Mouse (Mus musculus) frontal cortex, postnatal 25 days (tissue): ENCODE results near the gene Adamts5.

Experiments
- DNase-seq, 2 experiments: peaks; one replicate each; pipeline ENCODE4 v3.0.0; 2022; ENCODE audit warnings: low spot score in 2 of 2

Gene Adamts5

GRCm38 (mm10) chr16:85901581-85901910, at the start of gene Adamts5:
Adamts5 (minus strand) TSS chr16:85901828.
- DNase-seq: no peak

DNA sequence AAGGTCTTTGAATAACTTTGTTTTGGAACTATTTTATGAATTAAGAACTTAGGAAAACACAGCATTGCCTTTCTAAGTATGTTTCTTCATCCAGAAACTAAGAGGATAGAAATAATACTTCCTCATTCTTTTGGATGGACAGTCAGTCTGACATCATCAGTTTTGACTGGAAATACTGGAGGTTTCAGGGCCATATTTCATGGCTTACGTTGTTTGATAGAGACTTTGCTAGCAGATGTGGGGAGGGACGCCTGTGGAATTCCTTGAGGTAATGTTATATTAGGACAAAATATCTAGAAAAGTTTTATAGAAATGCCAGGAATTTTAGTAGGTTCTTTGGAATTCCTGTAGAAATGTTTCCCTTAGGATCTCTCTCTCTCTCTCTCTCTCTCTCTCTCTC, 48.7 kb upstream of the Adamts5 start:
- DNase-seq: no peak

DNA sequence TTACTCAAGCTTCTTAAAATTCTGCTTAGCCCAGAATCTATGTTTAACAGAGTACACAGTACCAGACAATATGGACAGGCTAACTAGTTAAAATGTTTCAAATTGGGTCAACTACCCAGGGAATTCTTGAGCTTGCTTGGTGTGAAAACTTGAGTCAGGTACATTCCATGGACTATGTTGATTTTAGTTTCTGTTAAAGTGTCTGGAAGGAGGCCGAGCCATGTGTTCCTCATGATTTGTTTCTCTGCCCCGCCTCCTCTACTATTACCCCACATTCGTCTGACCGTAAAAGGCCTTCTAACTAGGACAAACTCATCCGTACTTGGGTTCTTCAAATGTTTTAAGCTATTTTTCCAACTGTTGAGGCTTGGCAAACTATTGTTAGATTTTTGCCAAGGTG, 24.4 kb upstream of the Adamts5 start:
- no peak for DNase-seq

DNA sequence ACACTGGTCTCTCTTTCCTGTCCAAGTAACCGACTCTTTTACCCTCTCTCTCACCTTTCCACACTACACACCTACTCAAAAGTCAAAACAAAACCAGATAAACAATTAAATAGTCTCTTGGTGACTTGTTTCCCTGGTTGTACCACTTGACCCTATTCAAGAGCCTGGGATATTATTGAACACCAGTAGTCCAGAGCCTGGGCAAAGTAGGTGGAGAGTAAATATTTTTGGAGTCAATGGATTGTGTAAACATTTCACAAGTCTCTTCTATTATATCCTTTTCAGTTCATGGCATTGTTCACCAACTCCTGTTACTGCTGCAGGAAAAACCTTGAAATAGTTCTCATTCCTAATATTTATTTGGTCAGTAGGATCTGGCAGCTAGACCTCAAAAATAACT, 20.8 kb upstream of the Adamts5 start:
- no peak for DNase-seq

DNA sequence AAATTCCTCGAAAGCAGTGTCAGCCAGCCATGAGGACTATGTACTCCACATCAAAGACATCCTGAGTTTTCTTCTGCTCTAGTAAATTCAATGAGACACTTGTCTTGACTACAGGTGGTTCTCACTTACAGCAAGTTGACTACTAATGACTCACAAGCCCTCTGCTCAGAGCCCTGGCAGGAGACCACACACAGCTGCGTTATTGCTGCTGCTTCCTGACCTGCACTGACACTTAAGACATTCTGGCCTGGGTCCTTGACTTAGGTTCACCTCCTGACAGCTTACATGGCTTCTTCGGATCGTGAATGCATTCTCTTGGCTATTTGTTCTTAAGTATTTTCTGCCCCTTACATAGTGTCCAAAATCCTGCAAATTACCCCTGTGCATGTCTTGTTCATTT, 18.5 kb upstream of the Adamts5 start:
- DNase-seq: no peak

DNA sequence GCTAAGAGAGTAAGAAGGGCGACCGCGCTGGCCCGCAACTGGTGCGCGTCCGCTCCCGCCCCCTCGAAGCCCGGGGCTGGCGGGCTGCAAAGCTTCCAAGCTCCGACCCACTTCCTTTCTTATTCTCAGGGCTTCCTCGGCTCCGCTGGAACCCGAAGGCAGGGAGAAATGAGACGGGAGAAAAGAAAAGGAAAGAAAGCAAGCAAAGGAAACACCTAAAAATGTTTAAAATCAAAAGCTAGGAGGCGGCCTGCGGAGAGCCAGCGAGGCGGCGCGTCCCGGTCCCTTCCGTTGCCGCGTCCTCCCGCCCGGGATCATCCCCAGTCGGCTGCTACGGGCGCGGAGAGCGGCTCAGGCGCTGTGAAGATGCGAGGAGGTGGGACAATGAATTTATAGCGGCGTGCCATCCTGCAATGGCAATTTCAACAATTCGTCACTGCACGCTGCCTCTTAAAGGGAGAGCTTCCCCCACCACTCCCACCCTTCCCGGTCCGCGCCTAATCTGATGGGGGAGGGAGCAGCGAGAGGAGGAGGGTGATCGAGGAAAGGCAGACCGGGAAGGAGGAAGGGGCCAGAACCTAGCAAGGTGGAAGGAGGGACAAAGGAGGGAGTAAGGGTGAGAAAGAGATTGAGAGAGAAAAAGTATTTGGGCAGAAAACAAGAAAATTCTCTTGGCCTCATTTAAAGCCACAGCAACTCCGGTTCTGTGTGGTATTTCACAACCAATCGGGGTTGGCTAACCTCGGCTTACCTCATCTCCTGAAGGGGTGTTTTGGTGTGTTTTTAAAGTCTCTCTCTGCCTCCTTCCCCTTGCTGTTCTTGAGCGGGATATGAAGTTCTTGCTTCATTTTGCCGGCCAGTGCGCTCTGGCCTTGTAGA, 687 bp downstream of the Adamts5 start:
- DNase-seq: peak in 1 of 2 experiments; percentile 13

- DNase-seq: no peak
Measured at GRCm38 (mm10) chr16:85899790-85900587, 1.6 kb downstream of the Adamts5 start.

GRCm38 (mm10) chr16:85899301-85899721, 2.3 kb downstream of the Adamts5 start:
- no peak for DNase-seq

GRCm38 (mm10) chr16:85898816-85899215, 2.8 kb downstream of the Adamts5 start:
- DNase-seq: no peak

GRCm38 (mm10) chr16:85898391-85898790, 3.2 kb downstream of the Adamts5 start:
- DNase-seq: no peak

DNA sequence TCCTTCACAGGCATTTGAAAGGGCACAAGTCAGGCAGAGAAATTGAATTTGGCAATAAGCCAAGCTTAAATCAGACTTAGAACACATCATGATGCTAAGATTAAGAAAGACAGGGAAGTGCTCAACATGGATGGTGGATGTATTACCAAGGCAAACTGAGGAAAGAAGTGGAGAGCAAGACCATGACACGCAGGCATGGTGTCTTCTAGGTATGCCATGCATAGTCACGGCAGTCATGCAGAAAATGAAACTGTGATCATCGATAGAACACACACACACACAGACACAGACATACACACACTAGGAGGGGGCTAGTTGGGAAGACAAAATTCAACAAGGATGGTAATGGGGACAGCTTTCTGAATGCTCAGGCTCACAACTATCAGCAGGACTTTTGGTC, 3.8 kb downstream of the Adamts5 start:
- DNase-seq: no peak

DNA sequence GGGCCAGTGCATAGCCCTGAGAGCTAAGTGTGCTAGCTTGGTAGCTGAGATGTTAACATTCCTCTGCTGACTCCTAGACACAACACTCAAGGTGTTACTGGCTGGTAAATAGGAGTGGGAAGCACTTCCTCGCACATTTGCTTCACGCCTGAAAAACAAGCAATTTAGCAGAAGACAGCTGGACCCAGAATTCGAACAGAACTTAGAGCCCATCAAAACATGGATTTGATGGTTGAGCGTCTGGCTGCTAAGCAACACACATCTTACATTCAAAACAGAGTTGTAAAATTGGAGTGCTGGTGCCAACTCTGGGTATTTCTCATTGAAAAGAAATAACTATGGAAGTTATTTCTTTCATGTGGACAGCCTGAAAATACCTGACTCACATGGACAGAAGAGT, 5.7 kb downstream of the Adamts5 start:
- no peak for DNase-seq

DNA sequence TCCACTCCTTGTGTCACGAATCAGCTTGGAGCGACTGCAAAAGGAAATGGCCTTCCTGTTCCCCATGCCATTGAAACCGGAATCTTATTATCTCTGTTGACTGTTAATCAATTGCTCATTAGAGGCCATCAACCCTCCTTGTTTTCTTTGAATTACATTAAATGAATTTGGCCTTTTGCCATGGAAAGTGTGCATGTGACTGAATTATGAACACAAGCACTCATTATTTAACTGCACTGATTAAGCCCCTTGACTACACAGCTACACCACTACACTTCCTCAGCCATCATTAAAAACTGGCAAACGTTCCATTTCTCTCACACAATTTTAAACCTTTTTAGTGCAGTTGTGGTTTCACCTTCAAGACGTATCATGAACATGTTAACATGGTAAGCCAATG, 11.8 kb downstream of the Adamts5 start:
- no peak for DNase-seq

- peak; percentile 14 to 26 for DNase-seq
Measured at GRCm38 (mm10) chr16:85887289-85888051, 14.2 kb downstream of the Adamts5 start.

- DNase-seq: no peak
Measured at GRCm38 (mm10) chr16:85879075-85879474, 22.6 kb downstream of the Adamts5 start.

DNA sequence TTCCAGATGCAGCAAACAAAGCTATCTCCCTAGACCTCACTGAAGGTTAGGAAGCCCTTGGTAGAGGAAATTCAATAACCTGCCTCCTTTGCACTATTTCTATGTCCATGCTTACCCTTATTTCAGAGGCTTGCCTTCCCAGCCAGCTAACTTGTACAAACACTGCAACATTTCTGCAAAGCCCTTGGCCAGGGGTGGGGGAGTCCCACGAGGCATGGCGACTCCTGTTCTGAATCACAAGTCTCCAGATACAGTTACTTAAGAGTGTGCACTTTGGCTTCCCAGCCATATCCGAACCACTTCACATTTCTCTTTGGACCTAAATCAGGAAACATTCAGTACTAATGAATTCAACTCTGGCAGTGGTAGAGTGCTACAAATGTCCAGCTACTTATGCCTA, 27.5 kb downstream of the Adamts5 start:
- DNase-seq: no peak

- DNase-seq: no peak
Measured at GRCm38 (mm10) chr16:85871971-85872370, 29.7 kb downstream of the Adamts5 start.

DNA sequence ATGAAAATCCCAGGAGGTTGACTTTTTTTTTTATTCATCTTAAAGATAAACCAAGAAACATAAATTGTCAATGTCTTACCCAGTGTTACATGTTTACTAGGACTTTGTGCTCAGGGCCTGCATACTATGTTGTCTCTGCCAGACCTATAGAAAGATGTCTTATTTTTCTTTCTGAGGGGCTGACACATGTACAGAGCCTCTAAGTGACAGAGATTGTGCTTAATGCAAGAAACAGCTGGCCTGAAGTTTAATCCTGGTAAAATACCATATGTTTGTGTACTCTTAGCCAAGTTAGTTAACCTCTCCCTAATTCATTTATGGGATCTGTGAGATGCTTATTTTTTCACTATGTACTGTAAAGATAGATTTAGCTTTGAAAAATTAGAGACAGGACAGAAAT, 30.4 kb downstream of the Adamts5 start:
- no peak for DNase-seq

- no peak for DNase-seq
Measured at GRCm38 (mm10) chr16:85864691-85865389, 36.8 kb downstream of the Adamts5 start.

DNA sequence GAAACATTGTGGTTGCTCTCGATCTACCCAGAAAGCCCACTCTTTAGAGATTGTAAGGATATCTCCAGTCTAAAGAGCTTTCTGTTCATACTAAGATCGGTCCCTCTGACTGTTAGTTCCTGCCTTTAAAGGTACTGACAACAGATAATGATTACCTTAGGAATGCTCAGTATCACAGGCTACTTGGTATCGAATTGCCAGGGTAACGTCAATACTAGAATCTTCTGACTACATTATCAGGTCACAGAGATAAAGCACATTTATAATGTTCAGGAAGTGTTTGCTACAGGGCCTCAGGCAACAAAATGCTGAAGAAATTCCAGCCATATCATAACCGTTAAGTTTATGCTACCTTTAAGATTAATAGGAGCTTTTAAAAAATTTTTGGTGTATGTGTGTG, 47.1 kb downstream of the Adamts5 start:
- no peak for DNase-seq

DNA sequence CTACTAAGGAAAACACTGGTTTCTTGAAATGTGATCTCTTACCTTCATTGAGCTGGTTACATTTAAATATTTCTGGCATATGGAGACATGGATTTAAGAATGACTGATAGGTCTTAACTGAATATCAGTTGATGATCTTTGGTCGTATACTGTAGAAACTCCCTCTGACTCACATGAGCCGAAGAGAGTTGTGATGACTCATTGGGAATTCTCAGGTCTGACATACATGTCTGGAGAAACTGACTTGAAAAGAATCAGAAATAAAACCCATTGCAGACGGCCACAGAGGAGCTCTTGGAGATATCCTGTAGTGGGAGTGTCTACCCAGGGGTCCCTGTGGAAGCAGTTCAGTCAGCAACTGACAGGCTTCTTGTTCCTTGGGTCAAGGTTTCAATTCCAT, 74.6 kb downstream of the Adamts5 start:
- no peak for DNase-seq
